Mouse (Mus musculus) hindbrain, embryonic 16.5 days (tissue): ENCODE measurements around the gene Tvp23b. TPM values are rescaled to one million over a fixed set of nuclear protein-coding genes. Genes with fewer than 3 reads are reported as not detected.
A peak's percentile ranks its signal among the peaks of the same experiment; 100 is the strongest.

Experiments used
- ATAC-seq: fragments of 200-750 bp; cut with Nextera tagmentation; 2 replicates; pipeline ENCODE4 v1.8.0; 2017; ENCODE audit warnings: moderate TSS enrichment, moderate library complexity
- H3K27ac ChIP-seq: fragments of 300-500 bp; sonication (generic); 2 replicates; pipeline ENCODE4 v1.5.1; 2014; ENCODE audit warnings: low read depth, mild to moderate bottlenecking, control low read depth, low read length, moderate library complexity
- H3K27me3 ChIP-seq: fragments of 300-500 bp; sonication (generic); replicated peaks from 2 replicates; pipeline ENCODE4 v1.6.1; 2014; ENCODE audit warnings: low read length; ENCODE audit not compliant: control insufficient read depth, insufficient read depth
- H3K36me3 ChIP-seq: fragments of 300-500 bp; sonication (generic); 2 replicates; pipeline ENCODE4 v1.6.1; 2014; ENCODE audit warnings: mild to moderate bottlenecking, low read length, moderate library complexity, mixed read lengths; ENCODE audit not compliant: control insufficient read depth, insufficient read depth
- H3K4me1 ChIP-seq: fragments of 300-500 bp; sonication (generic); 2 replicates; pipeline ENCODE4 v1.6.1; 2014; ENCODE audit warnings: low read depth, low read length; ENCODE audit not compliant: control insufficient read depth, insufficient read depth
- H3K4me2 ChIP-seq: fragments of 300-500 bp; sonication (generic); 2 replicates; pipeline ENCODE4 v1.6.1; 2014; ENCODE audit warnings: mild to moderate bottlenecking, low read length, control low read depth, moderate library complexity
- H3K4me3 ChIP-seq: fragments of 300-500 bp; sonication (generic); 2 replicates; pipeline ENCODE4 v1.5.1; 2014; ENCODE audit warnings: mild to moderate bottlenecking, low read length, control low read depth, moderate library complexity
- H3K9ac ChIP-seq: fragments of 300-500 bp; sonication (generic); 2 replicates; pipeline ENCODE4 v1.6.1; 2014; ENCODE audit warnings: low read depth, mild to moderate bottlenecking, control low read depth, low read length, moderate library complexity
- H3K9me3 ChIP-seq: fragments of 300-500 bp; sonication (generic); 2 replicates; pipeline ENCODE4 v1.6.1; 2014; ENCODE audit warnings: mild to moderate bottlenecking, low read length, moderate library complexity; ENCODE audit not compliant: control insufficient read depth
- WGBS: fragments of 180-500 bp; shearing (Covaris S2); extraction: QIAGEN DNeasy Blood & Tissue Kit; methylation state at CpG from one replicate; pipeline ENCODE4 v1.1.7; 2014; 5-methylcytosine and 5-hydroxymethylcytosine counted together
- polyA plus RNA-seq: library from polyadenylated mRNA; unstranded; fragments of >200 nt; fragmentation: Nextera tagmentation; extraction: Ambion mirVana; gene quantifications from 2 replicates; pipeline ENCODE4 v1.2.1, GENCODE M21; 2015

Gene Tvp23b
- polyA plus RNA-seq, 1 experiment from 2014 or later: 59.0 TPM

DNA sequence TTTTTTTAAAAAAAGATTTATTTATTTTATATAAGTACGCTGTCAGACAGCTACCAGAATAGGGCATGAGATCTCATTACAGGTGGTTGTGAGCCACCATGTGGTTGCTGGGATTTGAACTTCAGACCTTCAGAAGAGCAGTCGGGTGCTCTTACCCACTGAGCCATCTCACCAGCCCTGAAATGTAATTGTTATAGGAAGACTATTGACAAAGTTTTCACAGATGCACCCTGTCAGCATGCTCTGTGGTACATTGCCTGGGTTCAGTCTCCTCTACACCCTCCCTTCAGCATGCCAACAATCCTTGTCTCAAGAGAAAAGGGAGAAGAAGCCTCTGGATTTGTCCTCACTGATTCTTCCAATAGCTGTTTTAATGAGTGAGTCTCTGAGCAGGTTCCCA is 33.9 kb downstream of the Tvp23b start:
- H3K9me3 ChIP-seq: no peaks in the 10 kb centered on the region
- H3K27me3 ChIP-seq: no peaks in the 10 kb centered on the region
- no peak overlapping the region for H3K9ac ChIP-seq
- no peak overlapping the region for H3K4me3 ChIP-seq
- H3K36me3 ChIP-seq: no peaks in the 10 kb centered on the region
- no peak overlapping the region for H3K27ac ChIP-seq
- no peak for ATAC-seq
- 97% methylated on average over 2 of the region's 2 CpGs for WGBS
- H3K4me2 ChIP-seq: no peak overlapping the region
- no peaks in the 10 kb centered on the region for H3K4me1 ChIP-seq

GRCm38 (mm10) chr11:62914532-62914931 is 35.3 kb downstream of the Tvp23b start:
- WGBS: 65% methylated on average over 6 of the region's 6 CpGs
- Histone ChIP-seq H3K4me2 (no peak overlapping the region), H3K27me3 (no peaks in the 10 kb centered on the region), H3K9ac (no peak overlapping the region), H3K27ac (no peak overlapping the region), H3K4me1 (no peaks in the 10 kb centered on the region), H3K4me3 (no peak overlapping the region), H3K9me3 (no peaks in the 10 kb centered on the region), H3K36me3 (no peaks in the 10 kb centered on the region)
- ATAC-seq: no peak

DNA sequence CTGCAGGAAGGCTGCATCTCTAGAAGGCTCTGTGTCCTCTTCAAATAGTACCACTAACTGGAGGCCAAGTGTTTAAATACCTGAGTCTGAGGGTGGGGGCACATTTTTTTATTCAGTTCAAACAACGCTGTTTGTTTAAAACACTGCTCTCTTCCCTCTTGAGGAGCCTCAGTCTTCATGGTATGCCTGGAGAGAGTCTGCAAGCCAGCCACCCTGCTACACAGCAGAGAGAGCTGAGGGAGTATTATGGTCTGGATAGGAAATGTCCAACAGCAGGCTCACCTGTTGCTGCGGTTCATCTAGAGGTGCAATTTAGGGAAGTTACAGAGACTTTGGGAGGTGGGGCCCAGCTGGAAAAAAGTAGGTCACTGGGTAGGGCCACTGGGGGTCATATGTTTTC is 36.2 kb downstream of the Tvp23b start:
- H3K27me3 ChIP-seq: no peaks in the 10 kb centered on the region

GRCm38 (mm10) chr11:62916765-62917164 is 37.5 kb downstream of the Tvp23b start:
- H3K27ac ChIP-seq: no peak overlapping the region
- WGBS: 49% methylated on average over 2 of the region's 2 CpGs
- H3K36me3 ChIP-seq: no peaks in the 10 kb centered on the region
- H3K4me2 ChIP-seq: no peak overlapping the region
- H3K9ac ChIP-seq: no peak overlapping the region
- H3K4me3 ChIP-seq: no peak overlapping the region
- no peak for ATAC-seq
- no peaks in the 10 kb centered on the region for H3K9me3 ChIP-seq
- H3K4me1 ChIP-seq: peaks cover 5% of the 10 kb centered on the region; the same call in 1 of the 2 replicates
- H3K27me3 ChIP-seq: no peaks in the 10 kb centered on the region

More for the DNA sequence above, 36.2 kb downstream of the Tvp23b start:
- H3K27ac ChIP-seq: no peak overlapping the region
- no peak overlapping the region for H3K9ac ChIP-seq
- no peak overlapping the region for H3K4me3 ChIP-seq
- H3K4me1 ChIP-seq: no peaks in the 10 kb centered on the region
- 92% methylated on average over 2 of the region's 2 CpGs for WGBS
- ATAC-seq: no peak
- no peaks in the 10 kb centered on the region for H3K36me3 ChIP-seq
- H3K4me2 ChIP-seq: no peak overlapping the region
- H3K9me3 ChIP-seq: no peaks in the 10 kb centered on the region

DNA sequence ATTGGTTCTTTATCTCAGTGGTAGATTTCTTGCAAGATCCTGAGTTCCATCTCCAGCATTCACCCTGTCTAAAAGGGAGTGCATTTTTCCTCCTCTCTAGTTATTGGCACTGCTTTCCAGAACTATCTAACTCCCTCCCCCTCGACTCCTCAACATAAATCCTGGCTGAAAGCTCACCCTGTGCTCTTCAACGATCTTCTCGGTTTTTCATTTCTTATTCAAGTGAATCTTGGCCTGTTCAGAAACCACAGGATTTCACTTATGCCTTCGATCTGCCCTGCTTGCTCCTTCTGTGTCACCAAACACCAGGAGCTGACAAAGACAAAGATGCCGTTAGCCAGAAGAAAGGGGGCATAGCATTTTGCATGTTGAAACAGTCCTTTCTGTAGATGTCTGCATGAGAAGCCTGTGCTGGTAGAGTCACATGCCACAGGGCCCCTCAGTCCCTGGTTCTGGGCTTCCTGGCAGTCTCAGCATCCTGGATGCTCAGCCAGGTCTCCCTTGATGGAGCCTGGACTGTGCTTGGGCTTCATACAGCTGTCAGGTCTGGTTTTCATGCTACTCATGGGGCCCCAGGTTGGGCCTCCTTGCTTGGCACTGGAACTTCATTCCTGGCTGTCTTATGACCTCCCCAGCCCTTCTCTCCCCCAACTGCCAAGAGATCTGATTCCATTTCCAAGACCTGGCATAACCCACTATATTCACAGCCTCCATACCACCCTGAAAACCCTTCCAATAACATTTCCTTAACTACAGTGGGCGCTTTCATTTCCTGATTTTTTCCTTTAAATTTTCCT is 40.9 kb downstream of the Tvp23b start:
- Histone ChIP-seq H3K4me2 (peak overlapping the region; percentile 52), H3K4me3 (peak overlapping the region; percentile 33), H3K36me3 (no peaks in the 10 kb centered on the region), H3K27me3 (no peaks in the 10 kb centered on the region), H3K4me1 (peaks cover 5% of the 10 kb centered on the region; the same call in 1 of the 2 replicates), H3K9ac (no peak overlapping the region; the same call in 1 of the 2 replicates), H3K27ac (no peak overlapping the region), H3K9me3 (no peaks in the 10 kb centered on the region)
- 74% methylated on average over 6 of the region's 6 CpGs for WGBS
- no peak for ATAC-seq

- Histone ChIP-seq H3K27me3 (no peaks in the 10 kb centered on the region), H3K4me1 (peaks cover 5% of the 10 kb centered on the region; the same call in 1 of the 2 replicates), H3K27ac (no peak overlapping the region), H3K36me3 (no peaks in the 10 kb centered on the region), H3K9me3 (no peaks in the 10 kb centered on the region), H3K9ac (peak overlapping the region; percentile 29), H3K4me2 (peak overlapping the region; percentile 52), H3K4me3 (peak overlapping the region; percentile 33)
- ATAC-seq: no peak
- WGBS: 20% methylated on average over 6 of the region's 6 CpGs
These were observed 41.4 kb downstream of the Tvp23b start for GRCm38 (mm10) chr11:62920743-62921050.

DNA sequence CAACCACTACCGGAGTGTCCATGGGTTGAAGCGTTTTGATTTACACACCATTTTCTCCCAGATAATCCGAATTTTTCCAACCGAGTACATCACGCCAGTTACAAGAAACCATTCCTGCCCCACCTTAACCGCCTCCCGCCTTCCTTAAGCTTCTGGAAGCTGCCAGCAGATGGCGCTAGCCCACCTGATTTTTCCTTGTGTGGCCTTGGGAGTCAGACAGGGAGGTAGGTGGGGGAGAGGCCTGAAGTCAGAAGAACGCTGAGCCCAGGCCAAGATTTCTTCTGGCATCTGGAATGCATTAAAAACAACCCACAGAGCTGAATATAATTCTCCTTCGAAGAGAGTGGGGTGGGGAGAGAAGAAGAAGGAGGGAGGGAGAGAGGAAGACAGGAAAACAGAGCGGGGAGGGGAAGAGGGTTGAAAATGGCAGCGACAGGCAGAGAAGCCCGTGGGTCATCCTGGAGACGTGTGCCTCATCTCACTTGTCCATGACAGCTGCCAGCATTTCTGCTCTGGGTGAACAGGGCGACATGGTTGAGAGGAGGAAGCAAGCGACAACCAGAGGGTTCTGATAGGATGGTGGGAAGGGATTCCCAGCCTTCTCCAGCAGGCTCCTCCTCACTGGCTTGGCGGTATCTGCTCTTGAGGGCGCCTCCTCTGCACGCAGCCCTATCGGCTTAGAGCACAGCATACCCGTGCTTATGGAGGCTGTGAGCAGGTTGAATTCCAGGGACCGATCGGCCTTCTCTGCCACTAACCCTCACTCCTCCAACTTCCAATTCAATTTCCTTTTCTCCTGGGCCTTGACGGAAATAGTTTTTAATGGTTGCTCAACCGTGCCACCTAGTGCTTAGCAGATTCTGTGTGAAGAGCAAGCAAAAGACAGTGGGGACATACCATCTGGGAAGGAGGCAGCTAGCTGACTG is 42.1 kb downstream of the Tvp23b start:
- peak overlapping the region; percentile 76 for H3K27ac ChIP-seq
- peak overlapping the region; percentile 52 for H3K4me2 ChIP-seq
- peak; percentile 94 for ATAC-seq
- H3K9me3 ChIP-seq: no peaks in the 10 kb centered on the region
- H3K27me3 ChIP-seq: no peaks in the 10 kb centered on the region
- H3K9ac ChIP-seq: peak overlapping the region; percentile 29
- H3K4me1 ChIP-seq: peaks cover 5% of the 10 kb centered on the region; the same call in 1 of the 2 replicates
- H3K4me3 ChIP-seq: peak overlapping the region; percentile 33
- WGBS: 23% methylated on average over 25 of the region's 25 CpGs
- H3K36me3 ChIP-seq: no peaks in the 10 kb centered on the region

- no peaks in the 10 kb centered on the region for H3K27me3 ChIP-seq
- H3K4me3 ChIP-seq: no peak overlapping the region
- 93% methylated on average over 6 of the region's 6 CpGs for WGBS
- H3K36me3 ChIP-seq: no peaks in the 10 kb centered on the region
- H3K4me1 ChIP-seq: peaks cover 5% of the 10 kb centered on the region; the same call in 1 of the 2 replicates
- no peak overlapping the region for H3K27ac ChIP-seq
- no peak overlapping the region for H3K4me2 ChIP-seq
- H3K9ac ChIP-seq: no peak overlapping the region
- ATAC-seq: no peak
- H3K9me3 ChIP-seq: peaks cover 4% of the 10 kb centered on the region; the same call in 1 of the 2 replicates
These were observed 45.0 kb downstream of the Tvp23b start for GRCm38 (mm10) chr11:62924091-62924761.
